Mouse (Mus musculus) urinary bladder, adult 18-20 months (tissue): Measurements from ENCODE around the gene Gm47995.
"Not testable (repeated sequence)": the region's sequence is repeated elsewhere in the genome, so short reads cannot be mapped to it uniquely, and the experiment has no call there.

Source experiments
- DNase-seq, 2 experiments: peaks; one replicate each; pipeline ENCODE4 v3.0.0; 2022; ENCODE audit warnings: low spot score in 2 of 2, mixed read lengths in 2 of 2

The Gm47995 gene

GRCm38 (mm10) chr1:151186879-151187424 is 11.3 kb upstream of the Gm47995 start:
- not testable (repeated sequence) for DNase-seq

- no peak for DNase-seq
Observed at GRCm38 (mm10) chr1:151188469-151188868, 9.8 kb upstream of the Gm47995 start.

- not testable (repeated sequence) for DNase-seq
Observed at GRCm38 (mm10) chr1:151192075-151192474, 6.2 kb upstream of the Gm47995 start, which contains the start of gene Gm8947. Gene Gm8947 (plus strand): TSS chr1:151192376.

- DNase-seq, result not testable (repeated sequence)
Observed at GRCm38 (mm10) chr1:151192739-151193138, 5.5 kb upstream of the Gm47995 start.

- DNase-seq, result not testable (repeated sequence)
Observed at GRCm38 (mm10) chr1:151195986-151196385, 2.3 kb upstream of the Gm47995 start.

GRCm38 (mm10) chr1:151196690-151197089 is 1.6 kb upstream of the Gm47995 start:
- DNase-seq, result not testable (repeated sequence)

GRCm38 (mm10) chr1:151200620-151201019 is 2.4 kb downstream of the Gm47995 start:
- DNase-seq, result not testable (repeated sequence)

GRCm38 (mm10) chr1:151202771-151203170 is 4.5 kb downstream of the Gm47995 start:
- not testable (repeated sequence) for DNase-seq

GRCm38 (mm10) chr1:151203818-151204217 is 5.6 kb downstream of the Gm47995 start, which contains the start of gene 3110040M04Rik:
Gene 3110040M04Rik (plus strand): TSS chr1:151204121.
- not testable (repeated sequence) for DNase-seq

- not testable (repeated sequence) for DNase-seq
Observed at GRCm38 (mm10) chr1:151208493-151208892, 10.2 kb downstream of the Gm47995 start.

- DNase-seq, result not testable (repeated sequence)
Observed at GRCm38 (mm10) chr1:151208944-151209343, 10.7 kb downstream of the Gm47995 start.

GRCm38 (mm10) chr1:151209824-151210355 is 11.6 kb downstream of the Gm47995 start, which contains the start of gene Gm47996:
Gene Gm47996 (plus strand): TSS chr1:151210131.
- not testable (repeated sequence) for DNase-seq

GRCm38 (mm10) chr1:151211666-151212065 is 13.4 kb downstream of the Gm47995 start:
- DNase-seq, result not testable (repeated sequence)

GRCm38 (mm10) chr1:151214862-151215261 is 16.6 kb downstream of the Gm47995 start:
- no peak for DNase-seq

GRCm38 (mm10) chr1:151215985-151216384 is 17.7 kb downstream of the Gm47995 start:
- DNase-seq, result no peak

- DNase-seq, result no peak
Observed at GRCm38 (mm10) chr1:151216417-151216816, 18.2 kb downstream of the Gm47995 start.

GRCm38 (mm10) chr1:151219045-151219444 is 20.8 kb downstream of the Gm47995 start:
- no peak for DNase-seq

GRCm38 (mm10) chr1:151220098-151220497 is 21.9 kb downstream of the Gm47995 start:
- no peak for DNase-seq

GRCm38 (mm10) chr1:151222561-151223267 is 24.5 kb downstream of the Gm47995 start:
- DNase-seq, result no peak

GRCm38 (mm10) chr1:151223377-151223776 is 25.1 kb downstream of the Gm47995 start:
- DNase-seq, result no peak

- no peak for DNase-seq
Observed at GRCm38 (mm10) chr1:151224536-151224935, 26.3 kb downstream of the Gm47995 start.

GRCm38 (mm10) chr1:151227506-151227905 is 29.3 kb downstream of the Gm47995 start:
- no peak for DNase-seq
